Mouse (Mus musculus) embryo, embryonic 11.5 days (tissue): Measurements from ENCODE around the gene Pcx.
A peak's percentile ranks its signal among the peaks of the same experiment; 100 is the strongest.

Experiments used
- DNase-seq: peaks from one replicate; pipeline ENCODE4 v3.0.0-alpha.2; 2012; ENCODE audit warnings: low read depth, low spot score

Pcx gene

DNA sequence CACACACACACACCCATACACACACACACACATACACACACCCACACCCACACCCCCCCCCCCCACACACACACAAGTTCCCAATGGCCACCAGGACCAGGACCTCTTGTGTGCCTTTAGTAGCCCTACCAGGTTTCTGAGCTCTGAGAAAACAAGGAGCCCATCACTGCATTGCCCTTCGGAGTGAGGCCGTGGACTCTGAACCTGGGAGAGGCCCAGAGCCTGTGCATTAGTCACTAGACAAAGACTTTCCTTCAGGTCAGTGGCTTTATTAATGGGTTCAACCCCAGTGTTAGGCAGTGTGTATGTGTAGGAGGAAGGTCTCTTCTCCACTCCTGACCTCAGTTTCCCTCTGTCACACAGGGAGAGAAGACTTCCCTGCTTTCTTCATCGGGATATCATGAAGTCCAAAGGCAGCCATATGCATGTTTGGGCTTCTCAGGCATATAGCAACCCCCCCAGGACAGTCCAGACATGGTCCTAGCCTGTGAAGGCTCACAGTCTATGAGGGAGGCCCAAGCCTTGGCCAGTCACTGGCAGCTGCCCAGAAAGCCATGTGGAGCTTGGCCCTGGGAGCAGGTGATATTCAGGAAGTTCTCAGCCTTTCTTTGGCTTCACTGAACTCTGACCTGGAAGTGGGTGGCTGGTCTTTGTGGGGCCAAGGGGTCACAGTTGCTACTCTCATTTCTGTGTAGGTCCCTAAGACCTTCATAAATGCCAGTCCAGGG lies 13.6 kb upstream of the Pcx start:
- DNase-seq, result no peak

DNA sequence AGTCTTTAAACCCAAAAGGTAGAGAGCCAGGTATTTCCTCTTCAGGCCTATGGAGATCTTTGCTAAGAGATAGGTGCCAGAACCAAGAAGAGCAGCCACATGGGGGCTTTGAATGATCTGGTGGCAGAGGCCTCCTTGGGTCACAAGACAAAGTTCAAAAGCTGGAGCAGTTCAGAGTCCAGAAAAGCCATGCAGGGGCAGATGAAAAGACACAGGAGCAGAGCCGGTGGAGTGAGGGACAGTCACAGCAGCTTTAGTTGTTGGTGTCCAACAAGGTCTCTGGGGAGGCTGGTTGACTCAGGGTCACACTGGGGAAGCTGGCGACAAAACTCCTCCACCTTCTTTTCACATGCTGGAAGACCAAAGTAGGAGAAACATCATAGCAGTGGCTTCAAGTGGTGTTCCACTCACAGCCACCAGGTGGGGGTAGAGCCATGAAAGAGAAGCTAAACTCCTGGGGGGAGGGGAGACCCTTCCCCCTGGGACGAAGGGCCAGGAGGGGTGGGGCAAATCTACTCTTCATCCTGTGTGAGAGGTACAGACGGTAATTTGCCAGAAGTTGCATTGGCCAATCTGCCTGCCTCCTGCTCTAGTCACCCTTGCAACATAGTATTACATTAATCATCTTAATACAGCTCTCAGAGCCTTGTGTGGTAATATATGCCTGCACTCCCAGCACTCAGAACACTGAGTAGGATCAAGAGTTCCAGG lies 12.9 kb upstream of the Pcx start:
- peak; percentile 77 for DNase-seq

DNA sequence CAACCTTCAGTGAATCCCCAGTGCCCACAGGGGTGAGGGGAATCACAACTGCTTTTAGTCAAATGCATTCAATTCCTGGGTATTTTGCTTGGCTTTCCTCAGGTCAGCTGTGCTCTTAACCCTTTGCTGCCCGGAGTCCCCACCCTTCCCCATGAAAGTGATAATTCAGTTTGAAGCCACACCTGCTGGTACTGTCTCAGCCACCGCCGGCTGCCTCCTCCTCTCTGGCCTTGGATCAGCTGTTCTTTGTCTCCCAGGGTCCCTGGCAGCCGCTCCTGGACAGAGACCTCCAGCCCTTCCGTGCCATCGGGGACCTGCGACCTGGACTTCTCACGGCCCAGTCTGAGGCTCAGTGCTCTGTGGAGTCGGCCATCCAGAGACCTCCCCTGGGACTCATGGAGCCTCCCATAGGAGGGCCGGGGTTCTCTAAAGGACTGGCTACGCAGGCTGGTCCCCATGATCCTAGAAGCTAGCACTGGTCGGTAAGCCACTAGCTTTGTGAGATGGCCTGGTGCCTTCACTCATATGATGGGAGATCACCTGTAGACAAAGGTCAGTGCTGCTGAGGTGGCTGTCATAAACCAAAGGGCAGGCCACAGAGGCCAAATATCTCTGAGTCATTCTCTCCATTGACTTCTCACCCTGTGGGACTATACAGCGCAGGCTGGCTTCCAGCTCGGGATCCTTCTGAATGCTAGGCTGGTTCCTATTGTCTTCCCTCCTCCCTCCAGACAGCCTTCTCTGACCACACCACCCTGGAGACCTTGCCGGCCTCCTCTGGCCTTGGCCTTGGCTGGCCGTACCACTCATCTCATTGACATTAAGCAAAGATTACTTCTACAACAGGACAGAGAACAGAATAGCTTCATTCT lies 12.0 kb upstream of the Pcx start, which contains the start of gene 2010003K11Rik:
2010003K11Rik (minus strand) TSS at position 522 of the 872 bp plus-strand sequence.
- no peak for DNase-seq

DNA sequence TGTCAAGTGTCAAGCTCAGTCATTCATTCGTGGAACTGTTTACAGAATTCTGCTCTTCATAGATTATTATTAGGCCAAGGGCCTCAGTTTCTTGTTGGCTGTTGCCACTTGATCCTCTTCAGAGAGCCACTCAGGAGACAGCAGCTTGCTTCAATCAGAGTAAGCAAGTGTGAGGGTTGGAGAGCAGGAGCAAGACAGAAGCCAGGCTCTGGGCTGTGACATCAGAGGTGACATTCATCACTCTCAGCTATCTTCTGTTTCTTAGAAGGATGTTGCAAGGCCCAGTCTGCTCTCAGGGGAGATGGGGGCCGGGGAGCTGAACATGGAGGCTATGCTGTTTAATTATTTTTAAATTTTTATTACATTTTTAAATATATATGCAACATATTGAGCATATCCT lies 7.6 kb upstream of the Pcx start:
- no peak for DNase-seq

DNA sequence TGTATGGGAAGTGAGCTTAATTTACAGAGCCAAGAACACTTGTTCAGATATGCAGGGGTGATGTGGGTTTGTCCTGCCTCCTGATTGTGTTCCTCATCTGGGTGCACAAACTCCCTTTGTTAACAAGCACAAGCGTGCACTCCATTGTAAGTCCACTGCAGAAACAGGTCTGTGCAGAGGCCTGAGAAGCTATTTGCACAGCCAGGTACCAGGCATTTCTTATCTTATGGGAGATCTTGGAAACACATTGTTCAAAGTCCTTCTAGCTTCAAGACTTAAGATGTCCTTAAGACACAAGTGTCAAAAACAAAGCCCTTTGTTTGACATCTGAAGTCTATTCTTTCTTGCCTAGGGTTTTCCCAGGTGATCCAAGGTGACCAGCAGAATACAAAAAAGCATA lies 5.4 kb upstream of the Pcx start:
- DNase-seq, result no peak

DNA sequence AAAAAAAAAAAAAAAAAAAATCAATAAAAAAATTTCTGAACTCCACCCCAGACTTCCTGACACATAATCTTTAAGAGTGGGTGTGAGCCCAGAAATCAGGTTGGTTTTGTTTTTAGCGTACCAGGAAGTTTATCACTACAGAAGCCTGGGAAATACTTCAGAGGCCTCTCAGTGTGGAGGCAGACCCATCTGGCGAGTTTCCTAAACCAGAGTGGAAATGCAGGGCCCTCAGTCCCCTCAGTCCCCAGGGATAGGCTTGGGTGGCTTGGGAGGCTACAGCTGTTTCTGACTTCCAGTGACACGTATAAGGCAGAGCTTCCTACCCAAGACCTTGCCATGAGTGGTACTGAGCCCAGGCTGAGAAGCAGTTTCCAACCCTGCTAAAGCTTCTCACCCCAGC lies 2.5 kb upstream of the Pcx start:
- no peak for DNase-seq

DNA sequence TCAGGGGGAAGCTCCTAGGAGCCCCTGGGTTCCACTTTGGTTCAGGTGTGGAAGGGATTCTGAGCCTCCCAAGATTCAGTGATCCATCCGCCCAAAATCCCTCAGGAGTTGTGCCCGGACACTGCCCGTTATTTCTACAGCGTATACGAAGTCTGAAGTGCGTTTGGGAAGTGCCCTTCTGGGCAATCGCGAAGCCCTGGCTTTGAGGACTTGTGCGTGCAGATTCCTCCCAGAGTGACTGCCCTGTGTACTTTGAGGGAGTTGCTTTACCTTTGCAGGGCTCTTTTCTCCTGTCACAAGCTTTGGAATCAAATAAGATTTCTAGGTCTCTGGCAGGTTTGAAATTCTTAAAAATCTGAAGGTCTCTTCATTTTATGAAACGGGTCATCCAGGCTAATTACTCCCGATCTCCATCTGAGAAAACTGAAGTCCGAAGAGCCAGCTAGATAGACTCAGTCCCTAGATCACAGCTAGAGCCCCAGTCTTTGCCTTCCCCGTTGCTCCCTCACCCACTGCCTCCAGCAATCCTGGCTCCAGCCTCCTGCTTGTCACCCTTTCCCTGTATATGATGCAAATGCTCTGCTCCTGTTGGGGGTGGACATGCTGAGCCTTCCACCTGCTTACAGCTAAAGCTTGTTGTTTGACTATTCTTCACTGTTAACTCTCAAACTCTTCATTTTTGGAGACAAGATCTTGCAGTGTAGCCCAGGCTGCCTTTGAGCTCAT lies 1.0 kb downstream of the Pcx start:
- no peak for DNase-seq

DNA sequence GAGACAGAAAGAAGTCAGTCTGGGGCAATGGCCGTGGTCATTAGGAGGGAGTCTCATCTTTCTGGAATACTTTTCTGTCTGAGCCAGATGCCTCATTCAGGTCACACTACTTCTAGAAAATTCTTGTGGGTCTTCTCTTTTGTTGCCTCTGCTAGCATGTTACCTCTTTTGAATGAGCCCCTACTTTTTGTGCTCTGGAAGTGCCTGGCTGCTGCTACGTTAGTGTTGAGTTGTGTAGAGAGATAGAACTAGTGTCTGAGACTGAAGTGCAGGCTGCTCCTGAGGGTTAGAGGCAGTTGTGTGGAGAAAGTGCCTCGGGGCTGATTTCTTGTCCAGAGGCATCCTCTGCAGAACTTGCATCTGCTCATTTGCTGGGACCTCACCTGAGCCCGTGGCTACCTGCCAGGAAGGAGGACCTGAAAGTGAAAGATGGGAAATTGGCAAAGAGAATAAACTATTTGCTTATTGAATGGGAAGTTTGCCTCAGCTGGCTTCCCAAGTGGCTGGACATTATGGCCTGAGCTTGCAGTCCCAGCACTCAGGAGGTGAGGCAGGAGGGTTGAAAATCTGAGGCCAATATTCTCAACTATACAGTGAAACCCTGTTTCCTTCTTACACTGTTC lies 3.1 kb downstream of the Pcx start:
- DNase-seq, result no peak

DNA sequence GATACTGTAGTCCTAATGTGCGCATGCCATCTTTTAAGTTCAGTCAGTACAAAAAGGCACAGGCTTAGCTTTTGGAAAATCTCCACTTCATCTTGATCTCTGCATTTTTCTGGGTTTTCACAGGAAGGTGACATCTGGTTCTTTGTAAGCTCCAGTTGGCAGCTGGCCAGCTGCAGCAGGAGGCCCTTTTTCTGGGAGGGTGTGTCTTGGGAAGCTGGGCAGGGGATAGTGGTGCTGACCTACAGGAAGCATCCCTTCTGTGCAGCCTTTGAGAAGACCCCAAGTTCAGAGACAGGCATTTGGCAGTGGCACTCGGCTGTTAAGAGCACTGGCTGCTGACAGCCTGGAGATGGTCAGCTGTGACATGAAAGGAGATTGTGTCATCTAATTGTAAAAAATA lies 5.5 kb downstream of the Pcx start:
- DNase-seq, result no peak

DNA sequence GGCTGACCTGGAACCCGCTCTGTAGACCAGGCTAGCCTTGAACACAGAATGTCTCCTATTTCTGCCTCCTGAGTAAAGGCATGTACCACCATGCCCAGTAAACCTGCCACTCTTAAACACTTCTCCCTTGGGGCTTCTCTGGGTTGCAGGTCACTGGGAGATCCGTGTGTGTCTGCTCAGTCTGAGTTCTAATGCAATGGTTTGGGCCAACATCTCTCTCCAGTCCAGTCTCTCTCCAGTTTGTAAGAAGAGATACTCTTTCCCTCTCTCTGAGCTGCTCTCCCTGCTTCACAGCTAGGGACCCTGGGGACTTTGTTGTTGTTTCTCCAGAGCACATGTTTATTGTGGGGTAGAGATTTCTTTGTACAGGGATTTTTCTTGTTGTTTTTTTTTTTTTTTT lies 6.0 kb downstream of the Pcx start:
- no peak for DNase-seq

DNA sequence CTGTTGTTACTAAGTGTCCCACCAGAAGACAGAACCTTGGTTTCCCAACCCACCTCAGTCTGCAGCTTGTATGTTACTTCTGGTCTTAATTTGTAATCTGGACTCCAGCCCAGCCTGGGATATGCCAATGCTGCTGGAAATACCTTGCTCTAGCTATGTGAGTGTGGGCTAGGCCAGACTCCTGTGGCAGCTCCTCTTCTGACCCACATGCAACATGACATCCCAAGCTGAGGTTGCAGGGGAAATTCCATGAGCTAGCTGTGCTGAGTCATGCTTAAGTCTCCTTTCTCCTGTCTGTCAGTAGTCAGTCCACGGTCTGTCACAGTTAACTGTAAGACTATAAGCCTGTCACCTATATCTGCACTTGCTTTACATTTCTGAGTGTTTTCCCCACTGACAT lies 7.2 kb downstream of the Pcx start:
- no peak for DNase-seq

DNA sequence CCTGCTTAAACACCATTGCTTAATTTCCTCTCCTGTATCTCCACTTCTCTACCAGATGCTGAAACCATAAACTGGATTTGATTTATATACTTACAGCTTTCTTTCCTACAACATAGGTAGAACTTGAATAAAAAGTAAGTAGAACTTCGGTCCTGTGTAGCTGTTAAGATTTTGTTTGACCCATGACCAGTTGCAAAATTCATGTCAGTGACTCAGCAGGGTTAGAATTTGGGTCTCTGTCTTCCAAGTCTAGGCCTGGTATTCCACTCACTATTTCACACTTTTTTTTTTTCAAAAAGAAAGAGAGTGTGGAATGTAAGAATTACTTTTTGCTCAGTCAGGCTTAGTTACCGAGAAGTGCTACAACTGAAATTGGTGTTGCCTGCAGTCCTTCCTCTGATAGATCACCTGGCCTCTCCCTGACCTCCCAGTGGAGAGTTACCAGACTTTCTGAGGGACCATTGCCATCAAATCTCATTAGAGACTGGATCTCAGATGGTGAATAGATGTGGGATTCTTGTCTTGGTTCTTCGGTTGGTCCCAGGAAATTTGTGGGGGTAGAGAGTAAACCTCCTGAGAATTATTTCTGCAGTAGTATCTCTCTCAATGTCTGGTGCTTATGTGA lies 11.3 kb downstream of the Pcx start:
- DNase-seq, result no peak

DNA sequence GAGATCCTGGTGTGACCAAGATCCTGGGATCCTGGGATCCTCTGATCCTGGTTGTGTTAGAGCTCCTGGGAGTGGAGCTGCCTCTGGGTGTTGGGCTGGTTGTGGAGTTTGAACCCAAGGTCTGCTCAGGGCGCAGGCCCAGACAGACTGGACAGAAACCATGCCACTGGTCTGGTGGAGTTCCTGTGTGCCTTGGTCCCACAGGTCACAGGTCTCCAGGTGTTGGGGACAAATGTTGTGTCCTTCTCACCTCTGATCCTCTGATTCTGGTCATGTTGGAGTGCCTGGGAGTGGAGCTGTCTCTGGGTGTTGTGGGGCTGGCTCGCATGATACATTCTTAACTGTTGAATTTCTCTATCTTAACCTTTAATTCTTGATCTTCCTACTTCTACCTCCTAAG lies 24.4 kb downstream of the Pcx start:
- no peak for DNase-seq

DNA sequence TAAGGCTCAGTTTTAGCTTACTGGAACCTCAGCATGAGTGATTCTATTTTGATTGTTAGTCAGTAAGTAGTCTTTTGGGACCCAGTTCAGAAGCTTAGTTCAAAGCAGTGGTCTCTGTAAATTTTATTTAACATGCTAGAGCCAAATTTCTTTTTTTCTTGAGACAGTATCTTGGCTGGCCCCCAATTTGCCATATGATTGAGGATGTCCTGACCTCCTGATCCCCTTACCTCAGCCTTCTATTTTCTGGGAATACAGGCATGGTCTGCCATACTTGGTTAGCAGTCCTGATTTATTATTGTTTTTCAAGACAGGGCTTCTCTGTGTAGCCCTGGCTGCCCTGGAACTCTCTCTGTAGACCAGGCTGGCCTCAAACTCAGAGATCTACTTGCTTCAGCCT lies 25.6 kb downstream of the Pcx start:
- DNase-seq, result no peak

DNA sequence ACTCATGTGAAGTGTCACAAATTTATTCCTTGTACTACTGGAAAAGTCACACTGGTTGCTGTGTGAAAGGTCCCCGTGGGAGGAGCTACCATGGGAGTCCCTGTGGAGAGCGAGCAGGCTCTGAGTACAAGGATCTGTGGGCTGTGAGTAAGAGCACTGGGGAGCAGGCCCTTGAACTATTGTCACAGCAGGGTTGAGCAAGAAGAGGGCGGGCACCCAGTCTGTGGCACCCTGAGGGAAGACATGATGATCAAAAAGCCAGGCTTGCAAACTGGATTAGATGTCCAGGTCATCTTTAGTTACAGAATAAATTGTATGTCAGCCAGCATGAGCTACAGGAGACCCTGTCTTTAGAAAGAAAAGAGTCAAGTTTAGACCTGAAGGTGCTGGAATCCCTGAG lies 26.3 kb downstream of the Pcx start:
- DNase-seq, result no peak

DNA sequence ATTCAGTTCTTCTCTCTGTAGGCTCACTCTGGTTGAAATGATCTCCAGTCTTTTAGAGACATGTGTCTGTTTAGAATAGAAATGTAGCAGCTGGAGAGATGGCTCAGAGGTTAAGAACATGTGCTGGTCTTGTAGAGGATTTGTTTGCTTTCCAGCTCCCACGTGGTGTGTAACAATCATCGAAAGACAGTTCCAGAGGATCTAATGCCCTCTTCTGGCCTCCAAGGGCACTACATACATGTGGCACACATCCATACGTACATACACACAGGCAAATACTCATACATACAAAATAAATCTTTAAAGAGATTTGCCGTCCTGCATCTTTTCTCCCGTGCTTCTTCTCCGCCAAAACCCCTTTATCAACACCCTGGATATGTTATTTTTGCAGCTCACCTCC lies 30.0 kb downstream of the Pcx start:
- DNase-seq, result no peak

DNA sequence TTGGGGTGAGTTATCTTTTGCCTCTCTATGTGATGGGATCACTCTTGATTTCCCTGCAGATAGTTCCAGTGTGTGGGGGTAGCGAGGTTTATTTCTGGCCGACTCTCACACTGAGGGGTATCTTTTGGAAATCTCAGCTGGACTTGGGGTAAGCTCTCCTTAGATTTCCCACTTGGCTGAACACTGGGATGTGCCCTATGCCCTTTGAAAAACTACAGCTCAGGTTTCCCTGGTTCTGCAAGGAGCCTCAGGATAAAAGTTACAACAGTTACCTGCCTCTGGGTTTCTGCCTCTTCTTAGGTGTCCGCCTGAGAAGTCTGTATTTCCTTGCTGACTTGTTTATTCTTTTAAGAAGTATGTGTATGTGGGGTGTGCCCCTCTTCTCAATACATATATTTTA lies 30.7 kb downstream of the Pcx start:
- no peak for DNase-seq

DNA sequence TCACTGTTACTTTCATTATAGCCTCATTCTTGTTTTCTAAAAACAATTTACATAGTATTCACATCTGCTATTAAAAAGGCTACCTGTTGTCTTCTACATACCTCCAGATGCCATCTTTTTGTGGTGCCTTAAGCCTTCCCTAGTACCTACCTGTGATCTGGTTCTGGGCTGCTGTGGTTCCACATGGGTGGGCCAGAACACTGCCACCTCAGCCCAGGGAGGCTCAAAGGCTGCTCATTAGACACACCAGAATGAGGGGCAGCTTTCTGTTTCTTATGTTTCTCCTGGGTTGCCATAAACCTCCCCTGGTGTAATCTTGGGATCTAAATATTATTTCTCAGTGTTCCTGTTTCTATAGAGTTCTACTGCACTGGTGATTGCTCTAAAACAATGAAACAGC lies 31.8 kb downstream of the Pcx start:
- DNase-seq, result no peak

DNA sequence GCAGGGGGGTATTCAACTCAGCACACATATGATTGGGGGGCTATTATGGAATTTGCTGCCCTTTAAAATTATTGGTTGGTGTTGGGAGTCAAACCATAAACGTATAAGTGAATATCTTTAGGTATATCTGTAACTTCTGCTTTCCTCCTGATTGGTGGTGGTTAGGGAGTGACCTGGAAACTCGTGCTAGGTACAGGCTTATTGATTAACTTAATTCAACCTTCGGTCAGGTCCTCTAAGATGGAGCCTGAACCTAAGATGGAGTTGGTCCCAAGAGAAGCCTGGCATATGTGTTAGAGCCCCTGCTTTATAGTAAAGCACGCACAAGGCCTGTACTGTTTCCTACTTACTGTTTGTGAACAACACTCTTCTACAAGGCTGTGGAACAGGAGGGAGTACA lies 34.8 kb downstream of the Pcx start:
- DNase-seq, result no peak

DNA sequence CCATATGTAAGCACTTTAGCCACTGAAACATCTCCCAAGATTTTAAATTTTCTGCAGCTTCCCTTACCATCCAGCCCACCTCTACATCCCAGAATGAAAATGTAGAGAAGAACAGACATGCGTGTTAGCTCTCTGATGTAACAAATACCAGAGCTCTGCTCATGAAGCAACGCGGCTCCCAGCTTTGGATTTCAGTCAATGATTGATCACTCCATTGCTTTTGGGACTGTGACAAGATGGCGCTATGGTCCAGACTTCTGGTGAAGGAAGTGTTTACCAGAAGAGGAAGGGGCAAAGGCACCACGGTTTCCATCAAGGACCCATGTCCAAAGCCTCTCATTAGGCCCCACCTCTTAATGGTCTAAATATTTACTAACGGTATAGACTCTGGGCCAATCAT lies 35.6 kb downstream of the Pcx start:
- DNase-seq, result no peak

DNA sequence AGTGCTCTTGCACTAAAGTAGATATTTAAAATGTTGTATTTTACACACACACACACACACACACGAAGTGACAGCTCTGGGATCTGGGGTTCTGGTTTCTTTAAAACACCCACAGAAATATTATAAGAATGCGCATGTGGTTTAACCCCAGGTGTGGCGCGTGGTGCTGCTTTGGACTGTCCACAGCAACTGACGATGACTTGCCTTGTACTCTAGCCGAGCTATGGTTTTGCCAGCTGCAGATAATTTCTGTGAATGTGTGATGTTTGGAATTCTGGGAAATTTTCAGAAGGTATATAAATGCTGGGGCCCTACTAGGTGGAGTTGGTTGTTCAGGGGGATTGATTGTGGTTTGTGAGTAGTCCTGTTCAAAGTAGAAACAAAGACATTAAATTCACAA lies 37.5 kb downstream of the Pcx start:
- no peak for DNase-seq
